Mouse (Mus musculus): ENCODE measurements around the gene Rps28. TPM values are rescaled to one million over a fixed set of nuclear protein-coding genes. Genes with fewer than 3 reads are reported as not detected.
"Not testable (repeated sequence)": the region's sequence is repeated elsewhere in the genome, so short reads cannot be mapped to it uniquely, and the experiment has no call there.

The Rps28 gene
- 838 and 894 TPM in 2 replicates for polyA plus RNA-seq (2015; fragmentation: Nextera tagmentation; extraction: Ambion mirVana)

DNA sequence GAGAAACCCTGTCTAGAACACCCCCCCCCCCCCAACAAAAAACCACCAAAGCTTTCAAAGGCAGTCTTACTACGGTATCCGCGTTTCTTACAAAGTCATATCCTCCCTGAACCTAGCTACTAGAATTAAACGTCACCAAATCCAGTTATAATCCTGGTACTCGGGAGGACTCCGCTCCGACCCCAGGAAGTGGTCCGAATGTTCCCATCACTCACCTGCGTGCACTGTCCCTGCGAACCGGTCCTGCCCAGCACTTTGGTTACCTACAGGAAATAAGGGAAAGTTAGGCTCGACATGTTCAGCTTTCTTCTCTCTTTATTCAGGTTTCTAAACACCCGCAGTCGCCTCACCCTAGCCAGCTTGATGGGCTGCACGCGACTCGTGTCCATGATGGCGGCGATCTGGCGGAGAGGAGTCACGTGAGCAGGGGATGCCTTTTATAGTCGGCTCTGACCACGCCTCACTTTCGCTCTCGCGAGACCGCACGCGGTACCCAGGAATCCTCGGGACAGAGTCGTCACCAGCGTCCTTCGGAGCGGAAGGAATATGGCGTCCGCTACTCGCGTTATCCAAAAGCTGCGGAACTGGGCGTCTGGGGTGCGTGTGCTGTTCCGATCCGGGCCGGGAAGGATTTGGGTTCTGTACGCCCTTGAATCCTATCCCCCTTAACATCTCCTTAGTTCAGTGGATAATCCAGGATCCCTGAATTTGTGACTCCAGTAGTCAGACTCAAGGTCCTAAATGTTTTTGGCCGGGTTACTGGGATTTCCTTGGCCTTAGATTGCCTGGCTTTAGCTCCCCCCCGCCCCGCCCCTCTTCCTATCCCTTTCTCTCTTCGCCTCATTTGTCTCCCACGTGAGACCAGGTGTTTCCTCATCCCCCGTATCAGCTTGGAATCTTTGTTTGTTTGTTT is at the start of gene Rps28, which contains the start of gene Ndufa7:
Gene Rps28, minus strand, starts transcription at position 479 of the 913 bp plus-strand sequence.
Gene Ndufa7, plus strand, starts transcription at position 489 of the 913 bp plus-strand sequence.
- Histone ChIP-seq H3K36me3 (ENCODE audit: control insufficient read depth, insufficient read depth, low read length) (peaks cover 19% of the 10 kb centered on the region; the same call in 1 of the 2 replicates), H3K4me2 (ENCODE audit: low read depth, low read length) (peak within 1 kb of the TSS; percentile 86), H3K9ac (ENCODE audit: low read depth, low read length) (peak within 1 kb of the TSS; percentile 83), H3K9me3 (ENCODE audit: control insufficient read depth, low read length) (no peaks in the 10 kb centered on the region), H3K4me1 (ENCODE audit: control insufficient read depth, insufficient read depth, low read length) (peaks cover 20% of the 10 kb centered on the region), H3K4me3 (ENCODE audit: low read length) (peak within 1 kb of the TSS; percentile 75), H3K27me3 (replicated peaks; ENCODE audit: control insufficient read depth, insufficient read depth, low read length) (no peaks in the 10 kb centered on the region), H3K27ac (ENCODE audit: low read length) (peak within 1 kb of the TSS; percentile 87)
- ATAC-seq = peak; percentile 89
- under 1% methylated on average over 51 of the region's 51 CpGs for WGBS

DNA sequence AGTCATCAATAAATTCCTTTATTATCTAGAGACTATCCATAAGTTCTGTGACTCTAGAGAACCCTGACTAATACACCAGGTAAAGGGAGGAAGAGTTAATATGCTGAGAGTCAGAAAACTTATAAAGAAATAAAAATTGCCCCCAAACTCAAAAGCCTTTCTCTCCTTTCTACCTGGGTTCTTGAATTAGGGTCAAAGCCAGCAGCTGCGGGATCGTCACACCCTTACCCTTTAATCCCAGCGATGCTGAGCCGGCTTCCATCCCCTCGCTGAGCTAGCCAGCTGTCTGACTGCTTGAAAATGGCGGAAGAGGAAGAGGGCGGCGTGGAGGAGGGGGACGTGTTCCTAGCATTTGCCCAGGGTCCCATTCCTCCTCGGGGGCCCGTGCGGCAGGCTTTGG is 49.2 kb upstream of the Rps28 start, which contains the start of gene Gm7029:
Gene Gm7029, plus strand, starts transcription at position 301 of the 400 bp plus-strand sequence.
- not testable (repeated sequence) for H3K27me3 ChIP-seq (replicated peaks; ENCODE audit: control insufficient read depth, insufficient read depth, low read length); H3K27ac ChIP-seq (ENCODE audit: low read length); H3K4me3 ChIP-seq (ENCODE audit: low read length); H3K9me3 ChIP-seq (ENCODE audit: control insufficient read depth, low read length); H3K4me2 ChIP-seq (ENCODE audit: low read depth, low read length); H3K36me3 ChIP-seq (ENCODE audit: control insufficient read depth, insufficient read depth, low read length); H3K4me1 ChIP-seq (ENCODE audit: control insufficient read depth, insufficient read depth, low read length); H3K9ac ChIP-seq (ENCODE audit: low read depth, low read length); ATAC-seq
- WGBS = 89% methylated on average over 3 of the region's 12 CpGs

DNA sequence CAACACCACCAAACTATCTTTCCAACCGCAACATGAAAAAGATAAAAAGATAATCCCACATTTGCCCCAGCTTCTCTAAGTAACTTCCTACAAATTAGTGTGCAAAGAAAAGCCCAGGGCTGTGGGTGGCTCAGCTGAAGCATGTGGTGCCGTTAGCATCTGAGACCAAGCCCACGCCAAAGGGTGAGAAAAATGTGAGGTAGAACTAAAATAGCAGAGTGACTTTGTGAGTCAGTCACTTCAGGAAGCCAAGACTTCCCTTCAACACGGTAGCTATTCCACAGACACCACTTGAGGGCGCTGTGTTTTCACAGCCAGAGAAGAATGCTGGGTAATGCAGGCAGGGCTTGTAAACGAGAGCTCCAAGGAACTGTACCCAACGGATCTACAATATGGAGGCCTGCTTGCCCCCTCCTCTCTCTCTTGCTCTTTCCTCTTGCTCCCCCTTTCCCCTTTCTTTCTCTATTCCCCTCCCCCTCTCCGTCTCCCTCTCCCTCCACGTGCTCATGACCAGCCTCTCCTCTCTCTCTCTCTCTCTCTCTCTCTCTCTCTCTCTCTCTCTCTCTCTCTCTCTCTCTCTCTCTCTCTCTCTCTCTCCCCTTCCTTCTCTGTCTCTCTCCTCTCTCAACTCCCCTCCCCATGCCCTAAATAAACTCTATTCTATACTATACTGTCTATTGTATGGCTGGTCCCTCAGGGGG is 41.1 kb upstream of the Rps28 start:
- WGBS = 44% methylated on average over 9 of the region's 9 CpGs
- ATAC-seq = no peak
- H3K27me3 ChIP-seq (replicated peaks; ENCODE audit: control insufficient read depth, insufficient read depth, low read length) = no peaks in the 10 kb centered on the region

DNA sequence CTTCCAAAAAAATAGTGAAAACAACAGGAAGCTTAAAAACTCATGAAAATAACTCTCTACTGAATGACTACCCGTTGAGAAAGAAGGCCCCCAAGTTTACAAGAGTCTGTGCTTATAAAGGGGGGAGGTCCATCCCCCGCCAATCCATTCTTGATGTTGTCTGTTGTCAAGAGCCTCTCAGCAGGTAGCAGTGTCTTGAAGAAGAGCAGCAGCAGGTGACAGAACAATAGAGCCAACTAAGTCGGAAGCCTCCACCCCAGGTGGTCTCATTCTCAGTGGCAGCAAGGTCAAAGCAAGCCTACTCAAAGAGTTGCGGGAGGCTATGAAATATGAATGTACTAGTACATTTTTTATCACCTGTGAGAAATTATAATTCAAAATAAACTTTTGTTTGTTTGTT is 33.5 kb upstream of the Rps28 start:
- Histone ChIP-seq H3K4me3 (ENCODE audit: low read length) (no peak overlapping the region), H3K27ac (ENCODE audit: low read length) (no peak overlapping the region), H3K27me3 (replicated peaks; ENCODE audit: control insufficient read depth, insufficient read depth, low read length) (no peaks in the 10 kb centered on the region), H3K4me1 (ENCODE audit: control insufficient read depth, insufficient read depth, low read length) (no peaks in the 10 kb centered on the region), H3K9me3 (ENCODE audit: control insufficient read depth, low read length) (no peaks in the 10 kb centered on the region), H3K9ac (ENCODE audit: low read depth, low read length) (no peak overlapping the region), H3K4me2 (ENCODE audit: low read depth, low read length) (no peak overlapping the region), H3K36me3 (ENCODE audit: control insufficient read depth, insufficient read depth, low read length) (no peaks in the 10 kb centered on the region)
- 74% methylated on average over 4 of the region's 4 CpGs for WGBS
- no peak for ATAC-seq

More for the DNA sequence above, 41.1 kb upstream of the Rps28 start:
- Histone ChIP-seq H3K4me3 (ENCODE audit: low read length) (no peak overlapping the region), H3K36me3 (ENCODE audit: control insufficient read depth, insufficient read depth, low read length) (no peaks in the 10 kb centered on the region), H3K9me3 (ENCODE audit: control insufficient read depth, low read length) (no peaks in the 10 kb centered on the region), H3K4me1 (ENCODE audit: control insufficient read depth, insufficient read depth, low read length) (no peaks in the 10 kb centered on the region), H3K9ac (ENCODE audit: low read depth, low read length) (no peak overlapping the region), H3K4me2 (ENCODE audit: low read depth, low read length) (no peak overlapping the region), H3K27ac (ENCODE audit: low read length) (no peak overlapping the region)

DNA sequence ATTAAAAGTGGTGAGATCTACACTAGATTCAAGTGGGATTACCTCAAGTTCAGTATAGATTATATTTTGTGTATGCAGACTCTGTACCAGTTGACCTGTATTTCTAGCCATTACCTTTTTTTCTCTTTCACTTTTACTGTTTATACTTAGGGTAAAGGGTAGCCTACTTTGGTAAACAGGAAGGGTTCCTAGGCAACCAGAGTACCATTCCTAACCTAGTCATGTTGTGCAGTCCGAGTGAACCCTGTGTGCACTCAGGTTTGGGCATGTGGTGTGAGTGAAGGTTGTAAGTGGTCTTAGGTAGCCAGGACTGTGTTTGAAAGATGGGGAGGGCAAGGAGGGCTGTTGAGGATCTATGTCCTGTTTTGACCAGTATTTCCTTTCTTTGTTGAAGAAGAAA is 27.0 kb upstream of the Rps28 start:
- no peaks in the 10 kb centered on the region for H3K4me1 ChIP-seq (ENCODE audit: control insufficient read depth, insufficient read depth, low read length)
- no peaks in the 10 kb centered on the region for H3K27me3 ChIP-seq (replicated peaks; ENCODE audit: control insufficient read depth, insufficient read depth, low read length)
- no peak overlapping the region for H3K9ac ChIP-seq (ENCODE audit: low read depth, low read length)
- no peak overlapping the region for H3K4me3 ChIP-seq (ENCODE audit: low read length)
- H3K4me2 ChIP-seq (ENCODE audit: low read depth, low read length) = no peak overlapping the region
- peaks cover 12% of the 10 kb centered on the region; the same call in 1 of the 2 replicates for H3K36me3 ChIP-seq (ENCODE audit: control insufficient read depth, insufficient read depth, low read length)
- 35% methylated on average over 1 of the region's 1 CpGs for WGBS
- no peak overlapping the region for H3K27ac ChIP-seq (ENCODE audit: low read length)
- H3K9me3 ChIP-seq (ENCODE audit: control insufficient read depth, low read length) = no peaks in the 10 kb centered on the region
- no peak for ATAC-seq

DNA sequence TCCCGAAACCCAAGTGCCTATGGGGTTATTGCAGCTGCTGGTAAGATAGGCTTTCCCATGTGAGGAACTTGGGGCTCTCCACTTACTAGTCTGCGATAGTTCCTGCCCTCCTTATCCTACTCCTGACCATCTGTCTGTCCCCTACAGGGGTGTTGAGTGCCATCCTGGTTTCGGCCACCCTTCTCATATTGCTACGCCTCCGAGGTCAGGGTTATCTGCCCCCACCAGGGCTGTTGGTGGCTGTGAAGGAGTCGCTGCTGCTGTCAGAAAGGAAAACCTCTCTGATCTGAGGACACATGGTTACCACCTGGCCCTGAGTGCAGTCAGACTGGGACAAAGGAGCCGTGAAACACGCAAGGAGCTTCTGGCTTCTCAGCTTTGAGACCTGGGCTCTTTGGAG is 23.8 kb upstream of the Rps28 start:
- Histone ChIP-seq H3K4me1 (ENCODE audit: control insufficient read depth, insufficient read depth, low read length) (peaks cover 10% of the 10 kb centered on the region), H3K4me2 (ENCODE audit: low read depth, low read length) (no peak overlapping the region), H3K27me3 (replicated peaks; ENCODE audit: control insufficient read depth, insufficient read depth, low read length) (no peaks in the 10 kb centered on the region), H3K4me3 (ENCODE audit: low read length) (no peak overlapping the region), H3K27ac (ENCODE audit: low read length) (no peak overlapping the region), H3K9ac (ENCODE audit: low read depth, low read length) (no peak overlapping the region), H3K36me3 (ENCODE audit: control insufficient read depth, insufficient read depth, low read length) (peaks cover 12% of the 10 kb centered on the region; the same call in 1 of the 2 replicates), H3K9me3 (ENCODE audit: control insufficient read depth, low read length) (no peaks in the 10 kb centered on the region)
- ATAC-seq = no peak
- 89% methylated on average over 8 of the region's 8 CpGs for WGBS

DNA sequence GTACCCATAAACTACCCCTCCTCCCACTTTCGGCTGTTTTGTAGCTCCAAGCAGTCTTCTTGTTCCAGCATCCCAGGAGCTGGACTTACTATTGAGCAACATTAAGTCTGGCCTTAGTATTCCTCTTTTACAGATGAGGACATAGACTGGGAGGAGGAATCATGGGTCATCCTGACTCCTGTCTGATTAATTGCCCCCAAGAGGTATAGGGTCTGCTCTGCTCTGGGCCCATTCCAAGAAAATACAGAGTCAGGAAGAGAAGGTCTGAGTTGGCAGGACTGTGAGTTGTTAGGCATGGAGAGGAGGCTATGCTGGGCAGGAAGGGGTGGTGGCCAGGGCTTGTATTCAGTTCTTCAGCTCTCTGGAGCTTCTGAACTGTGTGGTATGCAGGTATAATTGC is 19.8 kb upstream of the Rps28 start:
- Histone ChIP-seq H3K9ac (ENCODE audit: low read depth, low read length) (peak overlapping the region; percentile 13; the same call in 1 of the 2 replicates), H3K9me3 (ENCODE audit: control insufficient read depth, low read length) (no peaks in the 10 kb centered on the region), H3K4me2 (ENCODE audit: low read depth, low read length) (0 out of 2 replicates have a peak overlapping the region, but pooled peaks have one; percentile 80), H3K4me3 (ENCODE audit: low read length) (no peak overlapping the region), H3K4me1 (ENCODE audit: control insufficient read depth, insufficient read depth, low read length) (peaks cover 10% of the 10 kb centered on the region), H3K27ac (ENCODE audit: low read length) (no peak overlapping the region), H3K27me3 (replicated peaks; ENCODE audit: control insufficient read depth, insufficient read depth, low read length) (no peaks in the 10 kb centered on the region), H3K36me3 (ENCODE audit: control insufficient read depth, insufficient read depth, low read length) (peaks cover 7% of the 10 kb centered on the region; the same call in 1 of the 2 replicates)
- WGBS = 50% methylated on average over 1 of the region's 1 CpGs
- ATAC-seq = no peak

DNA sequence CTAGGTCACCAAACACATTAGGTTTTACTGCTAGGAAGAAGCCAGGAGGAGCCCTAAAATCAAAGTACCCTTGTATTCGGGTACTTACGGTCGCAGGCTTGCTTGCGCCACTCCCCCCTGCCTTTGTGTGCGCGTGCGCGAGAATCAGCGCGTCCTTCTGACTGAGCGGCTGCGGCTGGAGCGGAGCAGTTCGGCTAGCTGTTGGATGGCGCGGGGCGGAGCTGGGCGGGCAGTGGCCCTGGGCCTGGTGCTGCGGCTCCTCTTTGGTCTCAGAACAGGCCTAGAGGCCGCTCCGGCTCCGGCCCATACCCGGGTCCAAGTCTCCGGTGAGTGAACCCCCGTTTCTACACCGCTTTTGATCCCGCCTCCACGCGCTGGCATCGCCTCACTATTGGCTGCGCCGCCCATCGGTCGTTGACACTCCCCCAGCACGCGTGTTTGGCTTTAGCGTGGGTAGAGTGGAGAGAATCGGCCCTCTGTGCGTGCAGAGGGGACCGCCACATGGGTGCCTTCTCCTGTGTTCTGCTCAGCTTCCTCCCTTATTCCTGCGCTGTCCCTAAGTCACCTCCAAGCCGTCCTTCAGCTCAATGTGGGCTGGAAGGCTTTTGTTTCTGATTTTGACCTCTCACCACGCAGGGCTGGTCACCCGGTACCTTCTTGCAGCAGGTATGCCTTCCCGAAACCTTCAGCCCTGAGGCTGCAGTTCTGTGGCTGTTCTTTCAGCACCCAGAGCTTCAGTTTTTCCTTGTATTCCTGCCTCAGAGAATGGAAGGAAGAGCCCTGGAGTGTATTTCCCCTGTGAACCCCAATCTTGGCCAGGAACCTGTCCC is 18.8 kb upstream of the Rps28 start, which contains the start of gene Cd320:
Gene Cd320, plus strand, starts transcription at position 126 of the 830 bp plus-strand sequence.
- no peak within 1 kb of the TSS for H3K27ac ChIP-seq (ENCODE audit: low read length)

More for the DNA sequence above, 18.8 kb upstream of the Rps28 start, which contains the start of gene Cd320:
- Histone ChIP-seq H3K9me3 (ENCODE audit: control insufficient read depth, low read length) (no peaks in the 10 kb centered on the region), H3K4me3 (ENCODE audit: low read length) (peak within 1 kb of the TSS; percentile 67), H3K4me2 (ENCODE audit: low read depth, low read length) (peak within 1 kb of the TSS; percentile 80), H3K36me3 (ENCODE audit: control insufficient read depth, insufficient read depth, low read length) (peaks cover 3% of the 10 kb centered on the region; the same call in 1 of the 2 replicates), H3K4me1 (ENCODE audit: control insufficient read depth, insufficient read depth, low read length) (peaks cover 10% of the 10 kb centered on the region), H3K27me3 (replicated peaks; ENCODE audit: control insufficient read depth, insufficient read depth, low read length) (no peaks in the 10 kb centered on the region), H3K9ac (ENCODE audit: low read depth, low read length) (peak within 1 kb of the TSS; percentile 68)
- ATAC-seq = peak; percentile 95
- WGBS = under 1% methylated on average over 45 of the region's 45 CpGs
